Mouse (Mus musculus): ENCODE data around the gene Fam83d.

DNA sequence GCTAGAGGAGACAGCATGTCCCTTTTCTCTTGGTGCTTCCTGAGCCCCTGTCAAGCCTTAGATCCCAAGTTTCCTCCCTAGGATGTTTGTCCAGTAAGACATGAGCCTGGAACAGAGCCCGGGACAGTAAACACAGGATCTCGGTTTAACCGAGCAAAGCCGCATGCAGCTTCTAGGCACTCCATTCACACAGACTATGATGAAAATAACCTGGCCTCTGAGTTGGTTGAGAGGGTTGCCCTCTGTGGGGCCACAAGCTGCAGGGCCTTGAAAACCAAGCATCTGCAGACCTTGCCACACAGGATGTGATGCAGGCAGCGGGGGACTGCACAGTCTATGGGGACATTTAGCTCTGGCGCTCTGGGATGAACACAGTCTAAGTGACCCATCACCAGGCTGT is 34.0 kb upstream of the Fam83d start:
- TF ChIP-seq POLR2A (IDR thresholded peaks at IDR 0.05; ENCODE audit: low read depth, low read length) (no peak), CTCF (IDR thresholded peaks at IDR 0.05; ENCODE audit: extremely low read depth, insufficient read depth, insufficient read length, insufficient replicate concordance) (no peak)

Data from spleen, adult 2 months (tissue).